Mouse (Mus musculus) adrenal gland, adult 8-10 months (tissue): ENCODE data around the gene Fat2. TPM values are rescaled to one million over a fixed set of nuclear protein-coding genes. Genes with fewer than 3 reads are reported as not detected.

Source experiments
- DNase-seq: peaks from one replicate; pipeline ENCODE4 v3.0.0; 2022
- total RNA-seq, 4 experiments: library from RNA; stranded (reverse); gene quantifications; 2 replicates each; pipeline ENCODE4 v1.2.4; 2022

Fat2 gene
- total RNA-seq, 4 experiments from 2014 or later, result 0.03 to 0.08 (median 0.06) TPM

DNA sequence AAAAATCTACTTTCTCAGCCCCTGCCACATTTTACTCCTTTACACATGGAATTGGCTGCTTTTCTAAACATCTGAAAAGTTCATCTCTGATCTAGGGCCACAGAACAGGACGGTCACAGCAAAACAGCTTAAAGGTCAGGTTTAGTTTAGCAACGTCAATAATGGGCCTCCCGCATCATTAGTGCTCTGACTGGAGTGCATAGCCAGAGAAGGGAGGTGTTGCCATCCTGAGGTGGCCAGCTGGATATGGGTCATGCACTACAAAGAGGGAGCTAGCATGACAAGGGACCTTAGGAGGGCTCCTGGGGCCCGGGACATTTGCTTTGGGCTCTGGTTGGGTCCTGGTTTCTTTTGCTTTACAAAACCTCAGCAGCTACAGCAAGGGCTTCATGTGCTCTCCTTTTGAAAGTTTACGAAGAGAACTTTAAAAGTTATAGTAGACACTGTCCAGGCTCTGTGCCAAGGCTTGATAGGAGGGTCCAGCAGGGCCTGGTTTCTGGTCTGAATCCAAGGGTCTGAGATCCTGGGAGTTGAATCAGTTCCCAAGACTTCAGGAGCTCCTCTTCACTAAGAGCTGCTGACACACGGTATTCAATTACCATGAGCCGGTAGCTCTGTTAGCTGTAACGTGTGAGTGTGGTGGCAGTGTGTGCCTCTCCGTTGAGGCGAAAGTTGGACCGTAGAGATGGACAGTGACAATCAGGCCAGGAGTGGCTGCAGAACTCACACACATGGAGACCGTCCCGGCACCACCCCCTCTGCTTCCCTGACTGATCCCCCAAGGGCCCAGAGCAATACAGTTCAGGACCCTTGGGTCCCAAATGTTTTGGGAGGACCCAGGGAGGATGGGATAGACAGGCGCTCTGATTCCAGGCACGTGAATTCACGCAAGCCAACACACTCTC, 6.2 kb downstream of the Fat2 start:
- no peak for DNase-seq

DNA sequence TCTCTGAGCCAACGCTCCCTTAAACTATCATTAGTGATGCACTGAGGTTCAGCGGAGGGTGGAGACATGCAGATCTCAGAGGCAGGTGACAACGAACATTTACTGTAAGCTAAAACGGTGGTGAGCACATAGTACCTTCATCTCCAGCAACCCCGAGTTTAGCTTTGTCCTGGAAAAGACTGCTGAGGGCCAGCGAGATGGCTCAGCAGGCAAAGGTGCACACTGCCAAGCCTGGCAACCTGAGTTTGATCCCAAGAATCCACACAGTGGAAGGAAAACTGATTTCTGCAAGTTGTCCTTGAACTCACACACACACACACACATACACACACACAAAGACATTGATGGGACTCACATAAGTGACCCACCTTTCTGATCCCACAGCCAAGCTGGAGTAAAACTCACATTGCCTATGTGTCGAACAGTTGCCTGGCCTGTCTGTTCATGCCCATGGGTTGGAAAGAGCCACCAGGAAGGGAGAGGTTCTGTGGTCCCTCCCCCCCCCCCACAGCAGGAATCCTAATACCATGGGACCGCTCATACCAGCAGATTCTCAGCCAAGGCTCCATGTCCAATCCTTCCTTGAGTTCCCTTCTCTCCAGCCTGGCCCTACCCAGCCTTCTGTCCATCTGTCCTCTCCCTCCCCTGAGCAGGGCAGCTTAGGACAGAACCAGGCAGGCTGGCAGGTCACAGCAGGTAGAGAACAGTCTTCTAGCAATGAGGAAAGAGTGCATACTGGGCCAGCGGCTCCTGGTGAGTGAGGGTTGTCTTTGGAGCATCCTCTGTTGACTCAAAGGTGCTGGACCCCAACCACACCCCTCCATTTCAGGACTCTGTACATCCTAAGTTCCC, 8.6 kb downstream of the Fat2 start:
- DNase-seq, result no peak

GRCm38 (mm10) chr11:55327111-55327510, 9.3 kb downstream of the Fat2 start:
- DNase-seq, result no peak

- no peak for DNase-seq
Measured at GRCm38 (mm10) chr11:55326211-55326610, 10.2 kb downstream of the Fat2 start.

- no peak for DNase-seq
Measured at GRCm38 (mm10) chr11:55323854-55324253, 12.5 kb downstream of the Fat2 start.

DNA sequence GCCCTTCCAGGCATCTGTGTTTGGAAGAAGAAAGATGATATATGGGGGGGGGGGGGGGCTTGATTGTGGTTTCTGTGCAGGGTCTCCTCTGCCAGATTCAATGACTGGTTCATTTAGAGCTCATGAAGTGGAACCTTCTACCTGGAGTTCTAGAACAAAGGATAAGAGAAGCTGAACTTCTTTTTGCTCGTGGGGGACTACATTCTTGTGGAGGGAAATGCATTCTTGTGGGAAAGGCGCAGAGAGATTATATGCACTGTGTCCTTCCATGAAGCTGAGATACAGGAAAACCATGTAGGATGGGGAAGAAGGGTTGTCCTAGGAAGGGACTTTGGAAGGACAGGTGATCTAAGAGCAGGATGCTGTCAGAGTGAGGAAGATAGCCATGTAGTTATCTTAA, 15.4 kb downstream of the Fat2 start:
- DNase-seq, result no peak

DNA sequence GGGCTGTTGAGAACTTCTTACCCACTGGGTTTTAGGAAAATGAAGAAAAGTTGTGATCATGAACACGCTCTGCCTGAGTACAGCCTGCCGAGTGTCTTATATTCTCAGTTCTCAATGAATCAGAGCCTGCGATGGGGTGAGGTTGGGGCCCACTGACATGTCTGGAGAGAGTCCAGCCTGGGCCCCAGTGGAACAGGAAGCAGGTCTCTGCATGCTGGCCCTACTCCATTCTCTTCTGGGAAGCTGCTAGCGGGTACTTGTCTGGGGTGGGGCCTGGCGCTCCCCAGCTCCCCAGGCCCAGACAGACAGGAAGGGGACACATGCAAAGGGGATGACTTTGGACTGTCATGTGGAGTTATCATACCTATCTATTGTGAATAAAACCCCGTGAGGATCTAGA, 20.4 kb downstream of the Fat2 start:
- DNase-seq, result no peak

GRCm38 (mm10) chr11:55314704-55315047, 21.7 kb downstream of the Fat2 start:
- DNase-seq, result no peak

- no peak for DNase-seq
Measured at GRCm38 (mm10) chr11:55313768-55314703, 22.3 kb downstream of the Fat2 start.

GRCm38 (mm10) chr11:55302350-55302749, 34.0 kb downstream of the Fat2 start:
- DNase-seq, result no peak

- no peak for DNase-seq
Measured at GRCm38 (mm10) chr11:55293179-55293578, 43.2 kb downstream of the Fat2 start.

DNA sequence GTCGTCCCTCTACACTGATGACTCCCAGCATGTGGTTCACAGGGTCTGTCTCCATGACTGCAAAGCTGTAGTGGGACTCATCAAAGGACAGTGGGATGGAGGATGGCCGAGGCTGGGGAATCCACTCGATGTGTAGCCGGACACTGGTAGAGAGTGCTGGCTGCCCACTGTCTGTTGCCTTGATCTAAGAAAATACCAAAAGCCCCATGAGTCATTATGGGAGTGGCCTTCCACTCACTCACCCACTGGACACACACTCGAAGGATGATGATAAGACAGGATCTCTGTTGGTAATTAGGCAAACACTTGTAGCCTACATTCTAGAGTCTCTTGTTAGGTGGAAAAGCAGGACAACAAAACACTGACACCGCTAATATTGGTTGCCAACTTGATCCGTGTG, 44.5 kb downstream of the Fat2 start:
- DNase-seq, result peak; percentile 4

- DNase-seq, result peak; percentile 30
Measured at GRCm38 (mm10) chr11:55289851-55290391, 46.4 kb downstream of the Fat2 start.

- peak; percentile 9 for DNase-seq
Measured at GRCm38 (mm10) chr11:55274756-55275155, 61.6 kb downstream of the Fat2 start.

DNA sequence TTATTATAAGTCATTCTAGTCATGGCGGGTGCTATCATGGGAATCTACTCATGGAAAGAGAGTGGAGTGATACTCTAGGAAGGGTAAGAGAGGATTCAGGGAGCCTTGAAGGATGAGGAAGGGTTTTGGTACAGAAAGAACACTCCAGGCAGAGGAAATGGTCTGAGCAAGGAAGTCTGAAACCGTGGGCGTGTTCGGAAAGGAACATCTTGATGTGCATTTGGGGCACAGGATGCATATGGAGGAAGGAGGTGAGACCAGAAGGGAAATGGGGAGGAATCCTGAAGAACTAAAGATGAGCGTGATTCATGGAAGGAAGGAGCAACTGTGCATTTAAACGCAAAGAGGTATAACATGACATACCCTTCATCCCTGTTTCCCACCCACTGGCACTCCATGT, 67.8 kb downstream of the Fat2 start:
- no peak for DNase-seq

DNA sequence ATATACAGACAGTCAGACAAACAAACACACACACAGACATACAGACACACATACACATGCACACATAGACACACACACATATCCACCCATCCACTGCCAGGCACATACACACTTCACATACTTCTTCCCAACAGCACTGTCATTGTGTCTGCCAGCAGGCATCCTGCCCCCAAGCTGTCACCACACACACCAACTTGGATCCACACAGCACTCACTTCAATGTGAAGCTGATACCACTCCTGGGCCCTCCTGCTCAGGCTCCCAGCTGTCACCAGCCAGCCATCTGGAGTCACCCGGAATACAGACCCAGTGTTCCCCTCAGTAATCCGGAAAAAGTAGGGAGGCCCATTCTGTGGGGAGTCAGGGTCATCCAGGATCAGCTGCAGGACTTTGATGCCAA, 70.7 kb downstream of the Fat2 start:
- no peak for DNase-seq

DNA sequence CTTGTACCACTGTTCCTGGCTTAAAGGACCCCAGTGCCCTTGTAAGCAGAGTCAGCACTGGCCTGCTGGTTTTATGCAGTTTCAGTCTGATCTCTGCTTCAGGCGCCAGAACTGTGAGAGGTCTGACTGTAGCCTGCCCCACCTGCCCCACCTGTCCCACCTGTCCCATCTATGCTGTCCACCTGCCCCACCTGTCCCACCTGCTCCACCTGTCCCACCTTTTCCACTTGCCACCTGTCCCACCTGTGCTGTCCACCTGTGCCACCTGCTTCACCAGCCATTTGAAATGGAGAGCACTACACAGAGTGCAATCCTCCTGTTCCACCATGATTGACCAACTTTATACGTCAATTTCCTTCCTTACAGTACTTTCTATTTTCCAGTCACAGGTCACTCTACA, 72.0 kb downstream of the Fat2 start:
- no peak for DNase-seq

DNA sequence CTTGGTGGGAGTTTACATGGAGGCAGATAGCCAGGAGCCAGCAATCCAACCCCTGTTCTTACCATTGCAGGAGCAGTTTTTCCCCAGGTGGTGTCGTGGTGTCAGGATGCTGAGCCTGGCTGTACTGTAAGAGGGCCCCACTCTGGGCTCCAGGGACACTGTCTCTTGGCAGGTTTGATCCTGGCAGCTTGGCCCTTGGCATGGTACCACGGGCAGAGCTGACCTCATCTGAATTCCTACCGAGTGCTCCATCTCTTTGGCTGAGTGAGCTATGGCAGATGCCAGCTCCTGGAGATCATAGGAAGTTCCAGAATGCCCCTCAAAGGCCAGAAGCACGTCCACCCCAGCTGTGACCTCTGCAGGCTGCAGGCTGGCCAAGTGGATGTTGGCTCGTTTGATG, 74.4 kb downstream of the Fat2 start:
- DNase-seq, result no peak

- DNase-seq, result no peak
Measured at GRCm38 (mm10) chr11:55261105-55261504, 75.3 kb downstream of the Fat2 start.

DNA sequence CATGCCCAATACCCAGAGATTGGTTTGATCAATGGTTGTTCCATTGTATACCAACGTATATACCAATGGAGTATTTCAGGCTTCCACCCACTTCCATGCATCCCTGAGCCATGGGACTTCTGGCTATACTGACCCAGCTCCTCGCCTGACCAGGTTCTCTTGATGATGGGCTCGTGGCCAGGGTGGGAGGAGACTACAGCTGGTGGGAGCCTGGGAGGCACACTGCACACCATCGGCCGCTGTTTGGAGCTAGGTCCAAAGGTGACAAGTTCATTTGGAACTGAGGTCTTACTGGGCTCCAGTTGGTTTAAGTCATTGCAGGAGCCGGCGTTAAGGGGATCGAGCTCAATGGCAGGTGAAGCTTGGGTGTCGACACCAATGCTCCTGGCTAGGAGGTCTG, 83.0 kb downstream of the Fat2 start:
- DNase-seq, result no peak

GRCm38 (mm10) chr11:55250527-55250926, 85.8 kb downstream of the Fat2 start:
- DNase-seq, result no peak

DNA sequence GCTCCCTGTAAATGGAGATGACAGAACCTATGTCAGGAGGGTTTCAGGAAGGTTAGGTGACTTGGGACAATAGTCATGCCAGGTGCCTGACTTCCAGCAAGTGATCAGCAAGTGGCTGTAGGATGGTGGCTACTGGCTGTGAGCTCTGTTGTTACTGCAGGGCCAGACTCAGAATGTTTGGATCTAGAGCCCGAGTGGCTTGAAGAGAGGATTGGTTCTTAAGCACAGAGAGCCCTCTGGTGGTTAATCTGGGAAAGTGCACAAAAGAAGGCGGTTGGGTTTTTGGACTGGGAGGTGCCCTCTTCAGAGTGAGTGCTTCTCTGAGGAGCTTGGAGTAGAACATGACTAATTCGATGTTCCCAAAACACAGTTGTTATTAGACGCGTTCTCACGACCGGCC, 95.8 kb downstream of the Fat2 start:
- DNase-seq, result peak; percentile 55
